Mouse (Mus musculus): ENCODE data around the gene Trip10.

- TF ChIP-seq CTCF (IDR thresholded peaks at IDR 0.05) (no peak), POLR2A (IDR thresholded peaks at IDR 0.05; ENCODE audit: insufficient read depth, low read depth, low read length) (no peak), EP300 (IDR thresholded peaks at IDR 0.05; ENCODE audit: insufficient read depth, low read depth, low read length) (no peak)
Measured at GRCm38 (mm10) chr17:57285077-57285476, 35.8 kb downstream of the Trip10 start.

Data from heart, adult 2 months (tissue).